Mouse (Mus musculus) lung, embryonic 14.5 days (tissue): ENCODE measurements at regions not wholly inside any gene's neighbourhood (a gene's known extent, or its start where the extent isn't known, plus 50 kb on each side); places are given as distances from the start of the nearest gene placed in this dataset.

Experiments used
- ATAC-seq: fragments of 200-750 bp; cut with Nextera tagmentation; 2 replicates; pipeline ENCODE4 v1.8.0; 2017; ENCODE audit warnings: mild to moderate bottlenecking, moderate TSS enrichment, moderate library complexity; ENCODE audit not compliant: insufficient read depth
- DNase-seq: peaks from one replicate; pipeline ENCODE4 v3.0.0-alpha.2; 2015
- H3K27ac ChIP-seq: fragments of 300-500 bp; sonication (generic); 2 replicates; pipeline ENCODE4 v1.5.1; 2014; ENCODE audit warnings: low read depth, mild to moderate bottlenecking, moderate library complexity
- H3K27me3 ChIP-seq: fragments of 300-500 bp; sonication (generic); 2 replicates; pipeline ENCODE4 v1.6.1; 2014; ENCODE audit warnings: low read length, control low read depth; ENCODE audit not compliant: insufficient read depth
- H3K36me3 ChIP-seq: fragments of 300-500 bp; sonication (generic); 2 replicates; pipeline ENCODE4 v1.6.1; 2014; ENCODE audit warnings: control low read depth; ENCODE audit not compliant: insufficient read depth
- H3K4me1 ChIP-seq: fragments of 300-500 bp; sonication (generic); 2 replicates; pipeline ENCODE4 v1.6.1; 2014; ENCODE audit warnings: antibody characterized with exemption, control low read depth; ENCODE audit not compliant: insufficient read depth
- H3K4me2 ChIP-seq: fragments of 300-500 bp; sonication (generic); 2 replicates; pipeline ENCODE4 v1.6.1; 2014; ENCODE audit warnings: mild to moderate bottlenecking
- H3K4me3 ChIP-seq: fragments of 300-500 bp; sonication (generic); 2 replicates; pipeline ENCODE4 v1.5.1; 2014; ENCODE audit warnings: low read depth, low read length
- H3K9ac ChIP-seq: fragments of 300-500 bp; sonication (generic); 2 replicates; pipeline ENCODE4 v1.6.1; 2014
- H3K9me3 ChIP-seq: fragments of 300-500 bp; sonication (generic); 2 replicates; pipeline ENCODE4 v1.6.1; 2016; ENCODE audit warnings: low read depth, low read length, control low read depth
- CTCF ChIP-seq: IDR thresholded peaks from 2 replicates; pipeline ENCODE4 v1.5.1; 2016; ENCODE audit warnings: antibody characterized with exemption, low read depth
- WGBS: fragments of 180-500 bp; shearing (Covaris S2); extraction: QIAGEN DNeasy Blood & Tissue Kit; methylation state at CpG from one replicate; pipeline ENCODE4 v1.1.7; 2014; 5-methylcytosine and 5-hydroxymethylcytosine counted together

GRCm38 (mm10) chr7:123589099-123589498 is 88.8 kb upstream of the Zkscan2 start:
- 71% methylated on average over 3 of the region's 3 CpGs for WGBS
- no peak for TF ChIP-seq CTCF
- no peak overlapping the region for H3K4me3 ChIP-seq
- no peak overlapping the region for H3K4me2 ChIP-seq
- H3K27ac ChIP-seq: no peak overlapping the region
- ATAC-seq (no peak), DNase-seq (no peak)
- H3K36me3 ChIP-seq: no peaks in the 10 kb centered on the region
- no peaks in the 10 kb centered on the region for H3K9me3 ChIP-seq
- H3K27me3 ChIP-seq: no peaks in the 10 kb centered on the region
- H3K9ac ChIP-seq: no peak overlapping the region
- H3K4me1 ChIP-seq: no peaks in the 10 kb centered on the region

- no peak for ATAC-seq
- no peaks in the 10 kb centered on the region for H3K27me3 ChIP-seq
- TF ChIP-seq CTCF: no peak
- no peak overlapping the region for H3K4me2 ChIP-seq
- no peaks in the 10 kb centered on the region for H3K9me3 ChIP-seq
- H3K36me3 ChIP-seq: no peaks in the 10 kb centered on the region
- H3K4me1 ChIP-seq: no peaks in the 10 kb centered on the region
- H3K27ac ChIP-seq: no peak overlapping the region
- no peak overlapping the region for H3K4me3 ChIP-seq
- H3K9ac ChIP-seq: no peak overlapping the region
- WGBS: 63% methylated on average over 3 of the region's 3 CpGs
- DNase-seq: no peak
These were observed 73.5 kb upstream of the Zkscan2 start for GRCm38 (mm10) chr7:123573721-123574120.

GRCm38 (mm10) chr7:123572376-123572990 is 72.2 kb upstream of the Zkscan2 start:
- no peak overlapping the region for H3K4me2 ChIP-seq
- H3K4me3 ChIP-seq: no peak overlapping the region
- DNase-seq (peak; percentile 17), ATAC-seq (no peak)
- no peaks in the 10 kb centered on the region for H3K9me3 ChIP-seq
- WGBS: 23% methylated on average over 4 of the region's 4 CpGs
- no peaks in the 10 kb centered on the region for H3K36me3 ChIP-seq
- H3K27ac ChIP-seq: no peak overlapping the region
- no peak overlapping the region for H3K9ac ChIP-seq
- H3K4me1 ChIP-seq: no peaks in the 10 kb centered on the region
- H3K27me3 ChIP-seq: no peaks in the 10 kb centered on the region
- no peak for TF ChIP-seq CTCF

GRCm38 (mm10) chr7:123566264-123566663 is 66.0 kb upstream of the Zkscan2 start:
- ATAC-seq: no peak
- no peak overlapping the region for H3K9ac ChIP-seq

GRCm38 (mm10) chr7:123559544-123559943 is 59.3 kb upstream of the Zkscan2 start:
- no peak for ATAC-seq

More at GRCm38 (mm10) chr7:123566264-123566663, 66.0 kb upstream of the Zkscan2 start:
- Histone ChIP-seq H3K27ac (no peak overlapping the region), H3K4me2 (no peak overlapping the region), H3K36me3 (no peaks in the 10 kb centered on the region), H3K27me3 (no peaks in the 10 kb centered on the region), H3K4me1 (no peaks in the 10 kb centered on the region), H3K9me3 (no peaks in the 10 kb centered on the region), H3K4me3 (no peak overlapping the region)
- TF ChIP-seq CTCF: peak; percentile 49
- 55% methylated on average over 1 of the region's 1 CpGs for WGBS
- peak; percentile 7 for DNase-seq

More at GRCm38 (mm10) chr7:123559544-123559943, 59.3 kb upstream of the Zkscan2 start:
- 73% methylated on average over 7 of the region's 7 CpGs for WGBS
- Histone ChIP-seq H3K27ac (no peak overlapping the region), H3K4me3 (no peak overlapping the region), H3K36me3 (no peaks in the 10 kb centered on the region), H3K9me3 (no peaks in the 10 kb centered on the region), H3K9ac (no peak overlapping the region), H3K4me2 (no peak overlapping the region), H3K4me1 (no peaks in the 10 kb centered on the region), H3K27me3 (no peaks in the 10 kb centered on the region)
- no peak for DNase-seq
- TF ChIP-seq CTCF: no peak
